Mouse (Mus musculus): ENCODE results near the gene Mrps34.
"Not testable (repeated sequence)": the region's sequence is repeated elsewhere in the genome, so short reads cannot be mapped to it uniquely, and the experiment has no call there.

The Mrps34 gene

GRCm38 (mm10) chr17:24899153-24899552, 4.2 kb downstream of the Mrps34 start:
- DNase-seq (ENCODE audit: low spot score in 2 of 2): no peak

- no peak for DNase-seq (ENCODE audit: low spot score in 2 of 2)
Observed at GRCm38 (mm10) chr17:24900014-24900413, 5.1 kb downstream of the Mrps34 start.

GRCm38 (mm10) chr17:24902124-24902523, 7.2 kb downstream of the Mrps34 start:
- no peak for DNase-seq (ENCODE audit: low spot score in 2 of 2)

- DNase-seq (ENCODE audit: low spot score in 2 of 2): no peak
Observed at GRCm38 (mm10) chr17:24902671-24903474, 8.0 kb downstream of the Mrps34 start.

GRCm38 (mm10) chr17:24903767-24904166, 8.9 kb downstream of the Mrps34 start:
- no peak for DNase-seq (ENCODE audit: low spot score in 2 of 2)

- DNase-seq (ENCODE audit: low spot score in 2 of 2): no peak
Observed at GRCm38 (mm10) chr17:24907591-24907990, 12.7 kb downstream of the Mrps34 start.

GRCm38 (mm10) chr17:24913984-24914383, 19.1 kb downstream of the Mrps34 start:
- DNase-seq (ENCODE audit: low spot score in 2 of 2): no peak

GRCm38 (mm10) chr17:24923246-24923645, 28.3 kb downstream of the Mrps34 start:
- no peak for DNase-seq (ENCODE audit: low spot score in 2 of 2)

- DNase-seq (ENCODE audit: low spot score in 2 of 2): no peak
Observed at GRCm38 (mm10) chr17:24929506-24929905, 34.6 kb downstream of the Mrps34 start.

- no peak for DNase-seq (ENCODE audit: low spot score in 2 of 2)
Observed at GRCm38 (mm10) chr17:24932431-24932830, 37.5 kb downstream of the Mrps34 start.

GRCm38 (mm10) chr17:24933163-24933562, 38.2 kb downstream of the Mrps34 start:
- DNase-seq (ENCODE audit: low spot score in 2 of 2): no peak

- DNase-seq (ENCODE audit: low spot score in 2 of 2): no peak
Observed at GRCm38 (mm10) chr17:24934926-24935325, 40.0 kb downstream of the Mrps34 start.

- no peak for DNase-seq (ENCODE audit: low spot score in 2 of 2)
Observed at GRCm38 (mm10) chr17:24935666-24936065, 40.8 kb downstream of the Mrps34 start.

GRCm38 (mm10) chr17:24936259-24937237, 41.6 kb downstream of the Mrps34 start, which contains the start of gene Mapk8ip3:
Gene Mapk8ip3, minus strand, starts transcription at chr17:24936977.
- DNase-seq (ENCODE audit: low spot score in 2 of 2): peak; percentile 96

- DNase-seq (ENCODE audit: low spot score in 2 of 2): no peak
Observed at GRCm38 (mm10) chr17:24937266-24937665, 42.4 kb downstream of the Mrps34 start.

- DNase-seq (ENCODE audit: low spot score in 2 of 2): peak; percentile 22 to 35
Observed at GRCm38 (mm10) chr17:24942453-24942852, 47.5 kb downstream of the Mrps34 start.

- no peak for DNase-seq (ENCODE audit: low spot score in 2 of 2)
Observed at GRCm38 (mm10) chr17:24943036-24943435, 48.1 kb downstream of the Mrps34 start.

- DNase-seq (ENCODE audit: low spot score in 2 of 2): not testable (repeated sequence)
Observed at GRCm38 (mm10) chr17:24943589-24943988, 48.7 kb downstream of the Mrps34 start.

Measured in urinary bladder, postnatal 36 days (tissue).